Mouse (Mus musculus): Measurements from ENCODE around the gene Epb41l4b.

Epb41l4b gene

GRCm38 (mm10) chr4:57113472-57114216 lies 29.6 kb downstream of the Epb41l4b start:
- no peak for DNase-seq (ENCODE audit: low read depth)

- DNase-seq (ENCODE audit: low read depth) = no peak
Observed at GRCm38 (mm10) chr4:57111992-57112540, 31.2 kb downstream of the Epb41l4b start.

- DNase-seq (ENCODE audit: low read depth) = no peak
Observed at GRCm38 (mm10) chr4:57111411-57111810, 31.8 kb downstream of the Epb41l4b start.

GRCm38 (mm10) chr4:57109543-57109942 lies 33.7 kb downstream of the Epb41l4b start:
- no peak for DNase-seq (ENCODE audit: low read depth)

- DNase-seq (ENCODE audit: low read depth) = no peak
Observed at GRCm38 (mm10) chr4:57105339-57105738, 37.9 kb downstream of the Epb41l4b start.

GRCm38 (mm10) chr4:57103830-57104229 lies 39.4 kb downstream of the Epb41l4b start:
- no peak for DNase-seq (ENCODE audit: low read depth)

GRCm38 (mm10) chr4:57101095-57101494 lies 42.1 kb downstream of the Epb41l4b start:
- DNase-seq (ENCODE audit: low read depth) = no peak

GRCm38 (mm10) chr4:57097411-57097810 lies 45.8 kb downstream of the Epb41l4b start:
- no peak for DNase-seq (ENCODE audit: low read depth)

GRCm38 (mm10) chr4:57095569-57095968 lies 47.7 kb downstream of the Epb41l4b start:
- no peak for DNase-seq (ENCODE audit: low read depth)

GRCm38 (mm10) chr4:57091363-57091762 lies 51.9 kb downstream of the Epb41l4b start:
- DNase-seq (ENCODE audit: low read depth) = peak; percentile 51

- DNase-seq (ENCODE audit: low read depth) = no peak
Observed at GRCm38 (mm10) chr4:57088301-57088700, 54.9 kb downstream of the Epb41l4b start.

GRCm38 (mm10) chr4:57085750-57086400 lies 57.4 kb downstream of the Epb41l4b start:
- no peak for DNase-seq (ENCODE audit: low read depth)

GRCm38 (mm10) chr4:57083653-57084052 lies 59.6 kb downstream of the Epb41l4b start:
- DNase-seq (ENCODE audit: low read depth) = peak; percentile 17

GRCm38 (mm10) chr4:57082775-57083428 lies 60.3 kb downstream of the Epb41l4b start:
- DNase-seq (ENCODE audit: low read depth) = no peak

- DNase-seq (ENCODE audit: low read depth) = no peak
Observed at GRCm38 (mm10) chr4:57081463-57081862, 61.8 kb downstream of the Epb41l4b start.

- no peak for DNase-seq (ENCODE audit: low read depth)
Observed at GRCm38 (mm10) chr4:57073843-57074242, 69.4 kb downstream of the Epb41l4b start.

GRCm38 (mm10) chr4:57073174-57073573 lies 70.1 kb downstream of the Epb41l4b start:
- no peak for DNase-seq (ENCODE audit: low read depth)

- no peak for DNase-seq (ENCODE audit: low read depth)
Observed at GRCm38 (mm10) chr4:57070640-57071039, 72.6 kb downstream of the Epb41l4b start.

- no peak for DNase-seq (ENCODE audit: low read depth)
Observed at GRCm38 (mm10) chr4:57068397-57068796, 74.8 kb downstream of the Epb41l4b start.

- DNase-seq (ENCODE audit: low read depth) = no peak
Observed at GRCm38 (mm10) chr4:57067801-57068200, 75.4 kb downstream of the Epb41l4b start.

GRCm38 (mm10) chr4:57066936-57067335 lies 76.3 kb downstream of the Epb41l4b start:
- no peak for DNase-seq (ENCODE audit: low read depth)

GRCm38 (mm10) chr4:57065273-57065672 lies 78.0 kb downstream of the Epb41l4b start:
- peak; percentile 86 for DNase-seq (ENCODE audit: low read depth)

GRCm38 (mm10) chr4:57064830-57065229 lies 78.4 kb downstream of the Epb41l4b start:
- DNase-seq (ENCODE audit: low read depth) = peak; percentile 51
